Mouse (Mus musculus): Measurements from ENCODE around the gene Nxf1.
"Not testable (repeated sequence)": the region's sequence is repeated elsewhere in the genome, so short reads cannot be mapped to it uniquely, and the experiment has no call there.

- not testable (repeated sequence) for TF ChIP-seq CTCF (IDR thresholded peaks at IDR 0.05; ENCODE audit: borderline replicate concordance, control insufficient read depth, extremely low read depth, insufficient read depth, low read length, poor library complexity); POLR2A (IDR thresholded peaks at IDR 0.05; ENCODE audit: control insufficient read depth, extremely low read depth, insufficient read depth, low read length, poor library complexity)
These were observed 28.4 kb upstream of the Nxf1 start for GRCm38 (mm10) chr19:8728335-8729099.
